Mouse (Mus musculus) E14TG2a.4 (cell line): ENCODE results near the gene Gm10518.

Source experiments
- CTCF ChIP-seq: conservative IDR thresholded peaks from 2 replicates; pipeline ENCODE4 v1.5.1; 2014; ENCODE audit warnings: low read length
- NANOG ChIP-seq: IDR thresholded peaks from 2 replicates; pipeline ENCODE4 v1.6.1; 2014; ENCODE audit warnings: borderline replicate concordance, low read length, mixed read lengths
- POU5F1 ChIP-seq: IDR thresholded peaks from 2 replicates; pipeline ENCODE4 v1.6.1; 2014; ENCODE audit warnings: low read length, borderline replicate concordance

- no peak for TF ChIP-seq CTCF
- no peak for TF ChIP-seq POU5F1
- no peak for TF ChIP-seq NANOG
These were observed 32.7 kb downstream of the Gm10518 start for GRCm38 (mm10) chr1:179835753-179836425.
